Mouse (Mus musculus): ENCODE measurements around the gene Prima1. TPM values are rescaled to one million over a fixed set of nuclear protein-coding genes. Genes with fewer than 3 reads are reported as not detected.

Gene Prima1
- polyA plus RNA-seq (2015; fragmentation: Nextera tagmentation; extraction: Ambion mirVana) = 1.1 and 1.4 TPM in 2 replicates

DNA sequence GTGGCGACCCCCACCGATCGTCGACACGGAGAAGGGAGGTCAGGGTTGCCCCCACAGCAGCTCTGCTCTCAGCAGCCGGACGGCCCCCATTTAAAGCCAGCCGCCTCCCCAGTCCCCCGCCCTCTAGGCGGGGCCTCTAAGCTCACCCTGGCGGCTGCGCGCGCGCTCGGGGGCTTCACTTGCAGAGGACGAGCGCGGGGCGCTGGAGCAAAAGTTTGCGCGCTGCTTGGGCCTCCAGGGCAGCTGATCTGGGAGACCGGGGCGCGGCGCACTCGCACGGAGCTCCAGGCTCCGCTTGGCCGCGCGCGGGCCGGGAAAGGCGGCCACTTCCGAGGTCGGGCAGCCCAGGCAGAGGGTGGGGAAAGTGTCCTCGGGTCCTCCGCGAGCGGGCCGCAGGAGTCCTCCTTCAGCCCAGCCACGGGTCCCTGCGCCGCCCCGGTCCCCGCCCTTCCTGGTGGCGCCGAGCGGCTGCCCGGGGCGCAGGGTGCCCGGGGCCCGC, at the start of gene Prima1:
Gene Prima1 (minus strand): TSS at position 68 of the 499 bp plus-strand sequence.
- peaks cover 10% of the 10 kb centered on the region; the same call in 1 of the 2 replicates for H3K4me1 ChIP-seq (replicated peaks)
- H3K9me3 ChIP-seq = no peaks in the 10 kb centered on the region
- H3K27ac ChIP-seq = peak within 1 kb of the TSS; percentile 83
- peak; percentile 92 for ATAC-seq
- peak within 1 kb of the TSS; percentile 96 for H3K4me2 ChIP-seq (replicated peaks)
- H3K4me3 ChIP-seq (replicated peaks) = peak within 1 kb of the TSS; percentile 72
- peak within 1 kb of the TSS; percentile 77 for H3K9ac ChIP-seq
- H3K36me3 ChIP-seq = no peaks in the 10 kb centered on the region
- 0% methylated on average over 54 of the region's 54 CpGs for WGBS
- H3K27me3 ChIP-seq (replicated peaks) = peaks cover 21% of the 10 kb centered on the region

DNA sequence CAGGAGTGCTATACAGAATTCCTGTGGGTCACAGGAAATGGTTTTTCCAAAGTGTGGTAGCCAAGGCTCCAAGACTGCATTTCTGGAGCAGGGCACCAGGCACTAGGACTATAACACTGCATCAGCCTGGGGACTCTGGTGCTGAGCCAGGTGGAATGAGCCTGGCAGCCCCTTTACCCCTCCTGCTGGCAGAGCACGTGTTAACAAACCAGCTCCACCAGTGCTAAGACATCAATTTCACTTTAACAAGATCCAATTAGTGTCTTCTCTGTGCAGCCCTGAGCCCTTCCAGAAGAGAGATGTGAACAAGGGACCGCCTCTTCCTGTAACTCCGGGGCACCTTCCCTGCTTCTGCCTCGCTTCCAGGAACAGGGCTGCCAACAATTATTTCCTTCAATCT, 45.3 kb upstream of the Prima1 start:
- 67% methylated on average over 4 of the region's 4 CpGs for WGBS
- Histone ChIP-seq H3K4me1 (replicated peaks) (peaks cover 3% of the 10 kb centered on the region; the same call in 1 of the 2 replicates), H3K9me3 (no peaks in the 10 kb centered on the region), H3K36me3 (no peaks in the 10 kb centered on the region), H3K27me3 (replicated peaks) (no peaks in the 10 kb centered on the region), H3K4me2 (replicated peaks) (no peak overlapping the region), H3K9ac (no peak overlapping the region), H3K4me3 (replicated peaks) (no peak overlapping the region), H3K27ac (no peak overlapping the region)
- ATAC-seq = no peak

DNA sequence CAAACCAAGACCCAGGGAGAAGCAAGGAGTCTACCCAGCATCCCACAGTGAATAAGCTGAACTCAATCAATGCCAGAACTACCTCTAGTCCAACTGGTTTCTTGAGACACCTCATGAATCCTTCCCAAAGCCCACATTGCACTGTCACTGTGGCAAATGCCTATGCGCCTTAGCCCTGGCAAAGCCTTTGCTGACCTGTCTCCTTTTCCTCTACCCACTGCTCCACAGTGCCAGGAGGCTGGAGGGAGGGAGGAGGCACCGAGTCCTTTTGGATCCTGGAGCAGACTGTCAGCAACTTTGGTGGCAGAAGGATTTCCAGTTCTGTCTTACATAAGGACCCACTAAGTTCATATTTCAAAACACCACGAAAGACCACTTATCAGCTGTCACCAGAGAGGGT, 41.5 kb upstream of the Prima1 start:
- Histone ChIP-seq H3K4me1 (replicated peaks) (peaks cover 7% of the 10 kb centered on the region; the same call in 1 of the 2 replicates), H3K4me2 (replicated peaks) (no peak overlapping the region), H3K9me3 (no peaks in the 10 kb centered on the region), H3K27me3 (replicated peaks) (no peaks in the 10 kb centered on the region), H3K36me3 (no peaks in the 10 kb centered on the region), H3K9ac (no peak overlapping the region), H3K4me3 (replicated peaks) (no peak overlapping the region), H3K27ac (no peak overlapping the region)
- 82% methylated on average over 3 of the region's 3 CpGs for WGBS
- no peak for ATAC-seq

DNA sequence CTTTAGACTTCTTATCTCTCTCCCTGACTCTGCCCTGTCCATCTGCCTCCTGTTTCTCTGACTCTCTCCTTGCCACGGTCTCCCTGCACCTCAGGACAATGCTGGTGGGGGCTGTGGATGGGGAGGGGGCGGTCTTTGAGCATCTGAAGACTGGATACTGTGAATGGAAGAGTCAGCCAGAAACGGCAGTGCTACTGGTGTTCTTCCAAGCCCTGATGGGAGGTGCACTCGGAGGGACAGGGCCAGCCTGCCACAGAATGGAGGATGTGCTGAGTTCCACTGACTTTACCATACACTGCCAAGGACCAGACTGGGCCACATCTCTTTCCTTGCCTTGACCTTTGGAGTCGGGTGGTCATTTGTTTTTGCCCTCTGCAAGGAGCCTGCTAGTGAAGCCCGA, 41.0 kb upstream of the Prima1 start:
- H3K27me3 ChIP-seq (replicated peaks) = no peaks in the 10 kb centered on the region
- H3K9ac ChIP-seq = no peak overlapping the region
- WGBS = 67% methylated on average over 6 of the region's 6 CpGs
- no peak overlapping the region for H3K4me3 ChIP-seq (replicated peaks)
- H3K4me1 ChIP-seq (replicated peaks) = peaks cover 7% of the 10 kb centered on the region; the same call in 1 of the 2 replicates
- H3K4me2 ChIP-seq (replicated peaks) = no peak overlapping the region
- ATAC-seq = no peak
- H3K9me3 ChIP-seq = no peaks in the 10 kb centered on the region
- no peaks in the 10 kb centered on the region for H3K36me3 ChIP-seq
- no peak overlapping the region for H3K27ac ChIP-seq

DNA sequence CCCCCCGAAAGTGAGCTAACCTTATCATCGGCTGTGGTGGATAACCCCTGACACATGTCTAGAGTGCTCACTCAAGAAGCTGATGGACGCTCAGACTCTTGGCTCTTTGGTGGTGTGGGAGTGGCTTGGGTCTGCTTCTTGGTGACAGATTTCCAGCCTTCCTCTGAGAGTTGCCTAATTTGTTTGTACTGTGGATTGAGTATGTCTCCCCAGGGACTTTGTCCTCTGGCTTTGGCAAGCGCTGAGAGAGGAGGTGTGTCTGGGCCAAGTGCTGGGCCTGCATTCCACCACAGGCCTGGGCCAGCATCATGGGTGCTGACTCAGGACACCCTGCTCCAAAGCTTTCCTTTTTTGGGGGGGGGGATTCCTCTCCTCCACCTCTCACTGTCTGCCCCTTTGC, 40.0 kb upstream of the Prima1 start:
- Histone ChIP-seq H3K9ac (no peak overlapping the region), H3K27me3 (replicated peaks) (no peaks in the 10 kb centered on the region), H3K9me3 (no peaks in the 10 kb centered on the region), H3K4me3 (replicated peaks) (no peak overlapping the region), H3K36me3 (no peaks in the 10 kb centered on the region), H3K4me2 (replicated peaks) (no peak overlapping the region), H3K27ac (no peak overlapping the region), H3K4me1 (replicated peaks) (peaks cover 7% of the 10 kb centered on the region; the same call in 1 of the 2 replicates)
- peak; percentile 95 for ATAC-seq
- WGBS = 46% methylated on average over 4 of the region's 4 CpGs

DNA sequence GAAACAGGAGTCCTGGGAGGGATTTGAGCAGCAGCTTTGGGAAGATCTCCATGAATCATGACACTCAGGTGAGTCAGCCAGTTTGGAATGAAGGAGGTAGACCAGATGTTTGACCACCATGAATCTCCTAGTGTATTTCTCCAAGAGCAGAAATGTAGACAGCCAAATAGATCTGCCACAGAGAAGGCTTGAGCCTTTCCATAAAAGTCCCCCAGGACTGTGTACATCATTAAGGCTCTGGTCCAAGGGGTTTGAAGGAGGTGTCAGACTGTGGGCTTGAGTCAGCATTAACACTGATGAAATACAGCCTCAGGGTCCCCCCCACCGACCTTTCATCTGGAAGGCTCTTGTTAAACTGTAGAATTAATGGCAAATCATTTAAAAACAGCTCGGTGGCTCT, 39.5 kb upstream of the Prima1 start:
- H3K4me2 ChIP-seq (replicated peaks) = no peak overlapping the region
- 30% methylated on average over 2 of the region's 2 CpGs for WGBS
- no peaks in the 10 kb centered on the region for H3K27me3 ChIP-seq (replicated peaks)
- H3K36me3 ChIP-seq = no peaks in the 10 kb centered on the region
- H3K9ac ChIP-seq = no peak overlapping the region
- H3K9me3 ChIP-seq = no peaks in the 10 kb centered on the region
- ATAC-seq = peak; percentile 46
- no peak overlapping the region for H3K4me3 ChIP-seq (replicated peaks)
- H3K4me1 ChIP-seq (replicated peaks) = peaks cover 7% of the 10 kb centered on the region; the same call in 1 of the 2 replicates
- no peak overlapping the region for H3K27ac ChIP-seq

DNA sequence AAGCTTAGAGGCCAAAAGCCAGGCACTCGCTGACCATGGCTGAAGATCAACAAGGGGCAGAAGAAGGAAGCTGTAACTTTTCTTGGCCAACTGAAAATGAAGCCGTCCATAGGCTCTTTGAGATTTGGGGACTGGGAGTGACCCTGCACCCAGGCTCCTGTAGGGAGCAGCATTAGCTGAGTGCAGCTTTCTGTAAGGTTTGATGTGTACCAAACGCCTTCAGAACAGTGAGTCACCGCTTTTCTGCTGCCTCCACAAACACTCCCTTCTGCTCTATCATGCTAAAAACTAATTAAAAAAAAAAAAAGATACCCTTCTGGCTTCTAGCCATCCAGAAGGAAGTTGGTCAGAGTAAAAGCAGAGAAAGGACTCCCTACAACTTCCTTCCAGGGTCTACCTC, 34.5 kb upstream of the Prima1 start:
- no peak for ATAC-seq
- no peaks in the 10 kb centered on the region for H3K27me3 ChIP-seq (replicated peaks)
- WGBS = 63% methylated on average over 4 of the region's 4 CpGs
- H3K9ac ChIP-seq = no peak overlapping the region
- H3K9me3 ChIP-seq = no peaks in the 10 kb centered on the region
- no peak overlapping the region for H3K4me2 ChIP-seq (replicated peaks)
- H3K4me1 ChIP-seq (replicated peaks) = no peaks in the 10 kb centered on the region
- no peak overlapping the region for H3K4me3 ChIP-seq (replicated peaks)
- H3K27ac ChIP-seq = no peak overlapping the region
- H3K36me3 ChIP-seq = no peaks in the 10 kb centered on the region

DNA sequence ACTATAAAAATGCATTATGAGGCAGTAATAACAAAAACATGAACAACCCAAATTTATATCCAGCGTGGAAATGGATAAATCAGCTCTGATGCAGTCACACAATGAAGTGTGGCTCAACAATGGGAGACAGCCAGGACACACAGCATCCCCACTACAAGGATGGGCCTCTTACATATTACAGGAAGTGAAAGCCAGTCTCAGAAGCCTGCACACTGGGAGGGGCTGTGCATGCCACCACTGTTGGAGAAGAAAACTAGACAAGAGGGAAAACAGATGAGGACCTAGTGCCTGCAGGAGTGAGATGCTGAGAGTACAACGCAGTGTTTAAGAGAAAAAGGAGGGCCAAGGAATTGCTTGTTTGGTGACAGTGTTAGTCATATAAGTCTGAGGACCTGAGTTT, 31.8 kb upstream of the Prima1 start:
- Histone ChIP-seq H3K4me3 (replicated peaks) (no peak overlapping the region), H3K9me3 (no peaks in the 10 kb centered on the region), H3K4me2 (replicated peaks) (no peak overlapping the region), H3K27ac (no peak overlapping the region), H3K27me3 (replicated peaks) (no peaks in the 10 kb centered on the region), H3K9ac (no peak overlapping the region), H3K4me1 (replicated peaks) (no peaks in the 10 kb centered on the region), H3K36me3 (no peaks in the 10 kb centered on the region)
- WGBS = 83% methylated on average over 2 of the region's 2 CpGs
- no peak for ATAC-seq

DNA sequence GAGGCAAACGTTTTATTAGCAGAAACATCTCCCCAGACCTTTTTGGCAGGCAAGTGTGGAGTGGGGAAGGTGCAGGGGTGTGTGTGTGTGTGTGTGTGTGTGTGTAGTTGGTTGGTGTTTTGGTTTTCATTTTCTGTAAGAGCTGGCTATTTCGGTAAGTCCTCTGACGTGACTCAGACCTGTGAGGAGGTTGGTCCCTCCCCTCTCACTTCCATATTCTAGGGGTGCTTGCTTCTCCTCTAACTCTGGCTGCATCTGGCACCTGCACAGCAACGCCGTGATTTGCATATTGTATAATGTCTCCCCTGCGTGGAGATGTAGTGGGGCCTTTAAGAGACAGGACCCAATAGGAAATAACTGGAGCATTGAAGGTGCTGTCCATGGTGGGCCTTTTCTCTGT, 31.1 kb upstream of the Prima1 start:
- H3K36me3 ChIP-seq = no peaks in the 10 kb centered on the region
- WGBS = 58% methylated on average over 6 of the region's 6 CpGs
- H3K4me2 ChIP-seq (replicated peaks) = no peak overlapping the region
- no peaks in the 10 kb centered on the region for H3K27me3 ChIP-seq (replicated peaks)
- H3K27ac ChIP-seq = no peak overlapping the region
- no peak overlapping the region for H3K4me3 ChIP-seq (replicated peaks)
- no peak overlapping the region for H3K9ac ChIP-seq
- no peaks in the 10 kb centered on the region for H3K4me1 ChIP-seq (replicated peaks)
- ATAC-seq = no peak
- H3K9me3 ChIP-seq = no peaks in the 10 kb centered on the region

DNA sequence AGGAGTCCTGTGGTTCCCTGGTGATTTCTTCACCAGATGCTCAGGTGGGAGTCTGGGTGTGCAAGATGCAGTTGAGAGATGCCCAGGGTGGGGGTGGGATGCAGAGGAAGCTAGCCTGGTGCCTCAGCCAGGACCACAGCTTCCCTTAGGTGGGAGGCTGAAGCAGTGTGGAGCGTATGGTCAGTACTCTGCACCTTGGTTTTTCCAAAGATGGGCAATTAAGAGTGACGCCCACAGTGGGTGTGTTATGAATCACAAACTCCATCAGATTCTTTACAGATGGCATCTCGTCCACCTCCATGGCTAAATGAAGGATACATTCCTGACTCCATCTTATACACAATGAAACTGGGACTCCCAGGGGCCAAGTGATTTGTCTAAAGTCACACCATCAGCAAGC, 30.2 kb upstream of the Prima1 start:
- no peak overlapping the region for H3K27ac ChIP-seq
- H3K9me3 ChIP-seq = no peaks in the 10 kb centered on the region
- H3K27me3 ChIP-seq (replicated peaks) = no peaks in the 10 kb centered on the region
- no peak for ATAC-seq
- no peaks in the 10 kb centered on the region for H3K36me3 ChIP-seq
- H3K4me3 ChIP-seq (replicated peaks) = no peak overlapping the region
- no peak overlapping the region for H3K4me2 ChIP-seq (replicated peaks)
- no peak overlapping the region for H3K9ac ChIP-seq
- no peaks in the 10 kb centered on the region for H3K4me1 ChIP-seq (replicated peaks)
- 86% methylated on average over 3 of the region's 3 CpGs for WGBS

DNA sequence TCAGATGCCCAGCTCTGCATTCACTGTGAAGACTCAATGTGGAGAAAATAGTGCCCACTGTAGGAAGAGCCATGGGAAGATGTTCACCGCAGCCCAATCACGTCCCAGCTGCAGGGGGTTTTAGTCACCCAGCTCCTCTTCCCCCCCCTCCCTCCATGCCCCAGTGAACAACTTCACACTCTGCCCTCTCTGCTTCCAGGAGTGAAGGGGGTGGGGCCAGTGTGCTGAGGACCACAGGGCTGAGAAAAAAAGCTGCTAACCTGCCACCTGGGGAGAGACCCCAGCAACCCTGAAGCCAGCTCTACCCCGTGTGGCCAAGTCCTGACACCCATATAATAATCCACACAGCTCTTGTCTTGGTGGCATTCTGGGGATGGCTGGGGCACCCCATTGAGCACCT, 24.7 kb upstream of the Prima1 start:
- no peaks in the 10 kb centered on the region for H3K9me3 ChIP-seq
- ATAC-seq = no peak
- H3K4me3 ChIP-seq (replicated peaks) = no peak overlapping the region
- no peaks in the 10 kb centered on the region for H3K36me3 ChIP-seq
- H3K27ac ChIP-seq = no peak overlapping the region
- no peak overlapping the region for H3K4me2 ChIP-seq (replicated peaks)
- H3K27me3 ChIP-seq (replicated peaks) = no peaks in the 10 kb centered on the region
- H3K4me1 ChIP-seq (replicated peaks) = no peaks in the 10 kb centered on the region
- 40% methylated on average over 3 of the region's 3 CpGs for WGBS
- H3K9ac ChIP-seq = no peak overlapping the region

DNA sequence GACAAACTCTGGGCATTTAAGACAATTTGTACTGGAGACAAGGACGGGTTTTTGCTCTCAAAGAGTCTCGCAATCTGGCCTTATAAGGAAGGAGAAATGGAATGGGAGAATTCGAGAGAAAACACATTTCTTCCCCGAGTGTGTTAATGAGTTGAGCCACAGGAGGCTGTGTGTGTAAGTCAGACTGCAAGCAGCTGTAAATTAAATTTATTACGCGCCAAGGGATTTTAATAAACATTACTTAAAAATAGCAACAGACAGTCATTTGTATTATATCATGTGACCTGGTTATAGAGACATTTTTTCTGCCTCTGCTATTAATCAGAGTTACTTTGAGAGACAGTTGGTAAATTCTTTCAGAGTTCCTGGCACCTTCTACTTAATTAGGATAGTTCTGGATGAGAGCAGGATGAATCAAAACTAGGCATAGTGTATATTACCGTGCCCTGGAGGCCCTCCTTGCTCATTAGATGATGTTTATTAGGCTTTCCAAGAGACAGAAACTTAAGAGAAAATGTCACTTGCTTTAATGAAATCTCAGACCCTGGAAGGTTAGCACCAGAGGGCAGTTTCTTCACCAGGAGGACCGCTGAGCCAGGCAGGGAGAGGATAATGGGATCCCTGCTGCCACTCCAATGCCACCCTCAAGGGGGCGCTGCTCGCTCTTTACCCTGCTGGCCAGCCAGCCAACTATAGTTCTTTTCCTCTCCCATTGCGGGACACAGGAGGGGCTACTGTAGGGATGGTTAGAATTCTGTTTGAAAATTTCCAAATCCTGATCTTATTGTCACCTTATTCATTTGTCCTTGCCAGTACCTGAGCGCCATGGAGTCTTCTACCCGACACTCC, 20.3 kb upstream of the Prima1 start:
- Histone ChIP-seq H3K4me1 (replicated peaks) (no peaks in the 10 kb centered on the region), H3K4me3 (replicated peaks) (no peak overlapping the region), H3K36me3 (no peaks in the 10 kb centered on the region), H3K27ac (no peak overlapping the region), H3K27me3 (replicated peaks) (no peaks in the 10 kb centered on the region), H3K9ac (no peak overlapping the region), H3K4me2 (replicated peaks) (no peak overlapping the region), H3K9me3 (no peaks in the 10 kb centered on the region)
- no peak for ATAC-seq
- 55% methylated on average over 13 of the region's 13 CpGs for WGBS
